Mouse (Mus musculus) cerebellum, adult 11 months (tissue): ENCODE data around the gene Ints1.
A peak's percentile ranks its signal among the peaks of the same experiment; 100 is the strongest.
"Not testable (repeated sequence)": the region's sequence is repeated elsewhere in the genome, so short reads cannot be mapped to it uniquely, and the experiment has no call there.

Source experiments
- DNase-seq: peaks from one replicate; pipeline ENCODE4 v3.0.0; 2022

Gene Ints1

DNA sequence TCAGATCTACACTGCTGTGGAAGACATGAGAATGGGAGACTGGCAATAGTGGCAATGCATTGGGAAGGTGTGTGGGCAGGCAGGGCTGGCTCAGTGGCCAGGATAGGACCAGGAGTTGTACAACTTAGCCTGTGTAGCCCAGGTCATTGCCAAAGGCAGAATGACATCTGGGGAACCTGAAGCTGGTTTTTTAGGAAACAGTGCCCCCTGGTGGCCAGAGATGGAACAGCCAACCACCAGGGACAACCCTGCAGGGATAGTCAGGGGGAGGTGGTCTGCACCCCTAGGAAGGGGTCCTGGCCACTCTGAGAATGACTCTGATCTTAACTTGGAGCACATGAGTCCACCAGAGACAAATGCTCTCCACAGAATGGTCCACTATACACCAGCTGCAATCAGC lies 24.9 kb downstream of the Ints1 start:
- DNase-seq: peak; percentile 53

DNA sequence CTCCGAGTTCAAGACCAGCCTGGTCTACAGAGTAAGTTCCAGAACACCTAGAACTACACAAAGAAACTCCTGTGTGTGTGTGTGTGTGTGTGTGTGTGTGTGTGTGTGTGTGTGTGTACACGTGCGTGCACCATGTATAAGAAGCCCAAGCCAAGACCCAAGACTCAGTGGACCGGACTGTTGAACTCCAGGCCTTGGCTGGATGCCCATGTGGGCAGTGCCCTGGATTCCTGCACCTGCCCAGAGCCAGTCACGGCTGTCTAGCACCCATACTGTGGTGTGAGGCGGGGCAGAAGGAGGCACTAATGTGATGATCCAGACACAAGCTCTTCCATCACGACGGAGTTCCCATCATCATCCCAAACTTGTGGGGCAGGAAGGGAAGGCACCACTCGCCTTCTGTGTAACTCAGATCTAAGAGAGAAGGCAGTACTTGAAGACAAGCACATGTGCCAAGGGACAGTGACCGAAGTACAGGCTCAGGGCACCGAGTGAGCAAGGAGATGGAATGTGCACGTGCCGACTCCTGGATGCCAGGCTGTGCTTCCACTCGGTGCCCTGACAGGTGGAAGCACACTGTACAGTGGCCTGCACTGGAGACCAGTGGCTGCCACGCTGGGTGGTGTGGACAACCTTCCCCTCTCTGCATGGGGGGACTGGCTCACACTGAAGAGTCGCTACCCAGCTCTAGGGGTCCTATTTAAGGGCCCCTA lies 25.9 kb downstream of the Ints1 start:
- DNase-seq: no peak

DNA sequence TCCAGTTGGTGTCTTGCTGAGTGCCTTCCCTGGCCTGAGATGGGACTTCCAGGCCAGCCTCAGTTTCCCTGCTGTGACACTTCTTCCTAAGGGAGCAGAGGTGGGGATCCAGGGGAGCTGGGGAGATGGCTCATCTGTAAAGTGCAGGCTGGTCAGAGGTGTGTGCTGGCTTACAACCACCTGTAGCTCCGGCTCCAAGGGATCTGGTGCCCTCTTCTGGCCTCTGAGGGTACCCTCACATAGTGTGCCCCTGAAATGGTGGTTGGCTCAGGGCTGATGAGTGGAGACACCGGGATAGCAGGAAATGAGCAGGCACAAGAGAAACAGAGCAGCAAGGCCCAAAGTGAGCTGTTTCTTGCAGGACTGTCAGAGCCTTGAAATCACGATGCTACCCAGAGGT lies 29.7 kb downstream of the Ints1 start:
- peak; percentile 35 for DNase-seq

DNA sequence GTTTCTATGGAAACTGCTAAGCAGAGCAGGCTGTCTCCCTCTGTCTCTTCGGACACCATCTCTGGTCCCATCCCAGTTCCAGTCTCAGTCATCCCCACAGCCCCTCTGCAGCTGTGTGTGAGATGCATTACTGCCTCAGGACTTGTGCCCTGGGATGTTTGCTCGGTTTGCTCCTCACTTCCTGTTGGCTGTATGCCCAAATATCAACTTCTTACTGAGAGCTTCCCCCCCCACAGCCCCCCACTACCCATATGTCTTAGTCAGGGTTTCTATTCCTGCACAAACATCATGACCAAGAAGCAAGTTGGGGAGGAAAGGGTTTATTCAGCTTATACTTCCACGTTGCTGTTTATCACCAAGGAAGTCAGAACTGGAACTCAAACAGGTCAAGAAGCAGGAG lies 32.8 kb downstream of the Ints1 start:
- DNase-seq: not testable (repeated sequence)

DNA sequence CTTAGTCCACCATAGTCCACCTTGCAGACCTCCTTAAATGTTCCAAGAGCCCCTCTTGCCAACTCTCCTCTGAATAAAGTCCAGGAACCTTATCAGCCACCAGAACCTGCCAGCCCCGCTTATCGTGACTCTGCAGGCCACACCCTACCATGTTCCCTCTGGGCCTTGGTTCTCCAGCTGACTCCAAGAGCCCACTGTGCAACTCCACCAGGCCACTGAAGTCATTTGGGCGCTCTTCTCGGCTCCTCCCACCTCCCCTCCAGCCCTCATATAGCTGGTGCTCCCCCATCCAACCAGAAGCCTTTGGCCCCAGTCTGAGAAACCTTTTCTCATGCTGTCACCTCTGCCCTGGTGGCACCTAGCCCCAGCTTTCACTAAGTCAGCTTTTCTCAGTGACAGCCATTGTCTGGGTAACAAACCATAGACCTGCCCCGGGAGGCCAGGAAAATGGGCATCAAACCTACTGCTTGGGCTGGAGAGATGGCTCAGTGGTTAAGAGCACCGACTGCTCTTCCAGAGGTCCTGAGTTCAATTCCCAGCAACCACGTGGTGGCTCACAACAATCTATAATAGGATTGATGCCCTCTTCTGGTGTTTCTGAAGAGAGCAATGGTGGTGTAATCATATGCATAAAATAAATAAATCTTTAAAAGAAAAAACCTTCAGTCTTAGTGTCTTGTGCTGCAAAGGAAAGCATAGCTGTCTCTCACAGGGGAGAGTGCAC lies 36.7 kb downstream of the Ints1 start:
- no peak for DNase-seq

DNA sequence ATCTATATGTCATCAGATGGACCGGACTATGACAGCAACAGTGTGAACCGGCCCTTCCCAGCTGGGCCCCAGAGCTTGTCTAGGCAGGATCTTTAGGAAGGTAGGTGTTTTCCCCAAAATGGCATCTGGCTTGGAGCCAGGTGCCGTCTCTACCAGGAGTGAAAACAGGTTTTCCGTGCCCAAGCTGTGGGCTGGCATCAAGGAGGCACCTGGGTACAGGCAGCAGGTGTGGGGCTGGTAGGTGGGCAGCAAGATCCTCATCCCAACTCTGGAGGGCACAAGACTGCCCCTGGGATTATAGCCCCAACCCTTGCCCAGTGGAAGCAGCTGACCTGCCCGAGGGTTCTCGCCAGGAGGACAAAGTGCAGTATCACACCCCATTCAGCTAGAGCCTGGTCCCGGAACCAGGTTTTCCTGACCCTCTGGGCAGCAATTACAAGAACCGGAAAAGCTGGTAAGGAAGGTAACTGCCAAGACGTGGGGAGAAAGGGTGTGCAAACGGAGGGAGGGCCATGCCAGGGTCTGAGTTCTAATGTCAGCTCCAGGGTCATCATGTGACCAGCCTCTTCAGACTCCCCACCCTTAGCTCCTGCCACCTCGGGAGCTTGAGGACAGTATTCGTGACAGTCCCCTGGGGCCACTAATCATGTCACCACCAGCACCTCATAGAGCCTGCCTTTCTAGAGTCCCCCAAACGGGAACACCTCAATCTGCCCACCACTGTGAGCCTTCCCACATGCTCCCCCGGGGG lies 37.5 kb downstream of the Ints1 start:
- DNase-seq: no peak

DNA sequence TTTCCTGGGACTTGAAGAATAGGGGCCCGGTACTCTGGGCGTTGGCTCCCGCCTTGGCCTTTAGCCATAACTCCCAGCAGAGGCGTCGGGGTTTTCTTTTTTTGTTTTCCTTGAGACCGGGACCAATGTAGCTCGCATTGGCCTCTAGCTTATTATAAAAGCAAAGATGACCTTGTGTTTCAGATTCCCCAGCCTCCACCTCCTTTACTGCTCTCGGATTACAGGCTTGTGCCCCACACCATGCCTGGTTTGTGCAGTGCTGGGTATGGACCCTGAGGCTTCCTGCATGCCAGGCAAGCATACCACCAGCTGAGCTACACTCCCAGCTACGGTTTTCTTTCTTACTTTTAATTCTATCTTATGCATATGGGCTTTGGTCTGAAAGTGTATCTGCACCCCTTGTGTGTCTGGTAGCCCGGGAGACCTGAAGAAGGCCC lies 39.0 kb downstream of the Ints1 start:
- DNase-seq: no peak

DNA sequence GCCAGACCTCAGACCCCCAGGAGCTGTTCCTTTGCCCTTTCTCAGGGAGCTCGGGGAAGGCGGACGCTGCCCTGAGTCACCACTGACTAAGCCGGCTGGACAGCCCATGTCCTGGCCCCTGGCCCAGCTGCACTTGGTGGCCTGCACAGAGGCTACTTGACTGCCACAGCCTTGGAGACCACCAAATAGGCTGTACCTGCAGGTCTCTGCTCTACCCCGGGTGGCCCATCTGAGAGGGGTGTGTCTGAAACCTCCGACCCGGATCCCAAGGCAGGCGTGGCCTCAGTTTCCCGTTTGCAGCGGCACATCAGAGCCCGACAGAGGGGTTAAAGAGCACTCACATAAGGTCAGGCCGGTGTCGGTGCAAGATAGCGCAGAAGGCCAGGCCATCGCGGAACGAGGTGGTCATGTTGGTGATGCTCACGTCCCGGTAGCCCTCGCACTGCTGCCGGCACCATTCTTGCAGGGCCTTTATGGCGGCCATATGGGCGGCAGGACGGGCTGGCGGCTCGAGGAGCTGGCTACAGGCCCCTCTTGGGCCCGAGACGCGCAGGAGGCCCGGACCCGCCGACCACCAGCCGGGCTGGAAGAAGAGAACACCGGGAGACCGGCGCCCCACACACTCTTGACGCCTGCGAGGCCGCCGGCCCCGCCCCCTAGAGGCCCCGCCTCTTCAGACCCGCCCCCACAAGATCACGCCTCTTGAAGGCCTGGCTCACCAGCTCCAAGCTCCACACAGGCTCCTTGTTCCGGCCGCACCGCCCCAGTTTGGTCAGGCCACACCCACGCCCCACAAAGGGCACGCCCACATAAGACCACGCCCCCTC lies 39.6 kb downstream of the Ints1 start, which contains the start of gene Micall2:
TSS of gene Micall2 (minus strand) at position 660 of the 827 bp plus-strand sequence.
- DNase-seq: peak; percentile 63

DNA sequence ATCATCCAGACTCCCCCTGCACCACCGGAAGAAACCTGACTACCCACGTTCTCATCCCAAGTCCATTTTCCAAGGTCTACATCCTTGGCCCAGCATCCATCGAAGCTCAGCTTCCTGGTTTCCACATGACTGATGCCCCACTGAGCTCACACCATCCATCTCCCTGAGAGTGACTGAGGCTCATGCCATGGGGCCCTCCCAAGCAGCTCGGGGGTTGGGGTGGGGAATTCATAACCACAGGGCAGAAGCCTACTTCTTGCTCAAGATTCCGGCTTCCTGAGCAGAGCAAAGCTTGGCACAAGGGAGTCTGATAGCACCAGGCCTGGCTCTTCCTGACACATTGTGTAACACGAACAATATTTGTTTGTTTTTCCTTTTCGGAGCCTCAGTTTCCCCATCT lies 40.7 kb downstream of the Ints1 start:
- DNase-seq: no peak

DNA sequence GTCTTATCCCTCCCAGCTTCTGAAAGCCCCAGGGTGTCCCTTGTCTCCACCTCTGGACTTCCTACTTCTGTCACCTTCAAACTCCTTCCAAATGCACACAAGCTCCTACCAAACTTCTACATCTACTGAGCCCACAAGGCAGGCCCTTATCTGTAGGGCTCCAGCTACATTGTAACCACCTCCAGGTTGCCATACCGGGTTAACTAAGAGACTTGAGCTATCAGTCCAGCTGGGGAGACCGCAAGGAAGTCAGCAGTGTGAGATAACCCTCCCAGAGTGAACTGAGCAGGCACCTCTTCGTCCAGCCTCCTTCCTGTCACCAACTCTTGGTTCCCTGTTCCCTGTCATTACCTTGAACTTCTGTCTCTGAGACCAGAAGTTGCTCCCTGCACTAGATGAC lies 41.5 kb downstream of the Ints1 start:
- no peak for DNase-seq

DNA sequence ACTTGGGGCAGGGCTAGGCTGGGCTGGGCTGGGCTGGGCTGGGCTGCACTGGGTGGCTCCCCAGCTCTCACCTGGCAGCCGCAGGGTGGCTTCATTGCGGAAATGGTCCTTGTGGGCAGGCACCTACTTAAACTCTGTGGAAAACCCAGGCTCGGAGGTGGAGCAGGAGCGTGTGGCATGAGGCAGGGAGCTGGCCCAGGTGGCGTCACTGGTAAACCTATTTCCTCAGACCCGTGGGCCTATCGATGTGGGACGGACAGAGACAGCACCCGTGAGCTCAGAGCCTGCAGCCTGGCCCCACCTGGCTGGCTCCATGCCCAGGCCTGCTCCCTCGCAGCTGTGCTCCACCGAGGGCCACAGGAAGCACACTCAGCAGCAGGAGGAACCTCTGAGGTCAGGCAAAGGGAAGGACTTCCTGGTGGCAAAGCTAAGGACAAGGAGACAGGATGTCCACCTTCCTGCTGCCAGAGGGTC lies 42.8 kb downstream of the Ints1 start:
- DNase-seq: no peak

DNA sequence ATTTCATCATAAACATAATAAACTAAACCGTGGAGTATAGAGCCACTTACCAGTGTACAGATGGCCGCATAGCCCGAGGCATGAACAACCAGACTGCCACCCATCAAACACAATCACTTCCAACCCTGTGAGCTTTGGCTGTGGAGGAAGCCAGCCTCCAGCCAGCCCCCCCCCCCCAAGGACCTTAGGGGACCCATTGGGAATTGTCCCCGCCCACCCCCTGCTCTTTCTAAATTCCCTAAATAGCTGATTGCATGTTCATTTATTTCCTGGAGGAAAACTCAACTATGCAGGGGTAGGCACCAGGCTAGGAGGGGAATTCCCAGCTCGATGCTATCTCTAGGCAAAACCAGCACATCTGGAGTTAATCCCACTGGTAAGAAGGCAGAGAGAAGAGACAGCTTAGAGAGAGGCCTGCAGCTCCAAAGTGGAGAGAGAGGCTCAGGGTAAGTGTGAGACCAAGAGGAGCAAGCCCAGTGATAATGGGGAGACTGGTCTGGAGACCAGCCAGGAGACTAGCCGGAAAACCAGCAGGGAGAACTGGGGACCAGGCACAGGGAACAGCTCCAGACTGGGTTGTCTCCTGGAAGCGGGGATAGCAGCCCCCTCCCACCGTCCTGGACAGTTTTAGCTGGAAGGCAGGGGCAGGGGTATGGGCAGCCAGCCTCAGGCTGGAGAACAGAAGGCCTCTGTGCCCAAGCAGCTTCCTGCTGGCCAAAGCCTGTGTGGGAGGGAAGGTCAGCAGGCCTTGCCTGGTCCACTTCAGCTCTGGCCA lies 44.6 kb downstream of the Ints1 start:
- no peak for DNase-seq

DNA sequence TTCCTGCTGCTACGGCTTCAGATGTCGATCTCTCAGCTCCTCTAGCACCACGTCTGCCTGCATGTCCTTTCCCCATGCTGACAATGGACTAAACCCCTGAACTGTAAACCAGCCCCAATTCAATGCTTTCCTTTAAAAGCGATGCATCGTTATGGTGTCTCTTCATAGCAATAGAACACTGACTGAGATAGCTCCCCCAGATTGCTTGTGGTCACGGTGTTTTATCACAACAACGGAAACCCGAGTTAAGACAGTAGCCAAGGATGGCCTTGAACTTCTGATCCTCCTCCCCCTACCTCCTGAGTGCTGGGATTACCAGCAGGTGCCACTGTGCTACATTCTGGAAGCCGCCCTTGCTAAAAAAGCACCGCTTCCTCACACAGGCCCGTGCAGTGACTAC lies 48.2 kb downstream of the Ints1 start:
- DNase-seq: no peak

DNA sequence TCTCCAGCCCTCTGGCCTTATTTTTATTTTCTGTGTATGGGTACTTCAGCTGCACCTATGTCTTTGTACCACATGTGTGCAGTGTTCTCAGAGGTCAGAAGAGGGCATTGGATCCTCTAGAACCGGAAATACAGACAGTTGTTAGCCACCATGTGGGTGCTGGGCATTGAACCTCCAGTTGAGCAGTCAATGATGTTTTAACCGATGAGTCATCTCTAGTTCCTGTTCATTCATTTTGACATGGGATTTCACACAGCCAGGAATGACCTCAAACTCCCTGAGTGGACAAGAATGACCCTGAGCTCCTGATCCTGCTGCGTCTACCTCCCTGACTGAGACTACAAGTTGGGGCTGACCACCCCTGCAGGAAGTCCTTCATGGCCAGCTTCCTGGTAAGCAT lies 49.3 kb downstream of the Ints1 start:
- no peak for DNase-seq

DNA sequence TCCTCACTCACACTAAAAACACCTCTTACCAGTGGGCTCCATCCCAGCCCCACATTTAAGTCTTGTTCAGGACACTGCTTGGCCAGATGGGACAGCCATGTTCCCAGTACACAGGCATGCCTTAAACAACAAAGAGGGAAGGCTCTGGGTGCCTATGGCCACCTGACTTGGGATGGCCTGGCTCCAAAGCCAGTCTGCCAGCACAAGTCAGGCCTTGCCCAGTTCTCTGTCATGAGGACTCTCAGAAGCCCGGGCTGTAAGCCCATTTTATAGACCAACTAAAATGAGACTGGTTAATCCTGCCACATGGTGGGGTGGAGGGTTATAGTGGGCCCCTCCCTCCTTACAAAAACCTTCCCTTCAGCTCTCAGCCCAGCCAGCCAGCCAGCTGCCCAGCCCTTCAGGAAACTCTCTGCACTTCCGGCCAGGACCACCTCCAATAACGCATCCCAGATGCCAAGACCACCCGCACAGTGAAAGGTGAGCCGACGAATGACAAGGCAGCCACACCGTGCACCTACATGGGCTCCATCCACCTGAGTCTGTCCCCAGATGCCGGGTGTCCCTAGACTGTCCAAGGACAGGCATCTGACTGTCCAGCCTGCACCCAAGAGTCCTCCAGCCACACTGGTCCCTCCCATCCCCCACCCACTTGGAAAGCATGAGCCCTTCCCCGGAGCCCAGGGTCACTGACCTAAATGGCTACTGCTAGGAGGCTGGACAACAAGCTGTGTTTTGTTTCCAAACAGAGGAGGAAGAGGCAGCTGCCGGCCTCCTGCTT lies 50.9 kb downstream of the Ints1 start:
- DNase-seq: no peak

DNA sequence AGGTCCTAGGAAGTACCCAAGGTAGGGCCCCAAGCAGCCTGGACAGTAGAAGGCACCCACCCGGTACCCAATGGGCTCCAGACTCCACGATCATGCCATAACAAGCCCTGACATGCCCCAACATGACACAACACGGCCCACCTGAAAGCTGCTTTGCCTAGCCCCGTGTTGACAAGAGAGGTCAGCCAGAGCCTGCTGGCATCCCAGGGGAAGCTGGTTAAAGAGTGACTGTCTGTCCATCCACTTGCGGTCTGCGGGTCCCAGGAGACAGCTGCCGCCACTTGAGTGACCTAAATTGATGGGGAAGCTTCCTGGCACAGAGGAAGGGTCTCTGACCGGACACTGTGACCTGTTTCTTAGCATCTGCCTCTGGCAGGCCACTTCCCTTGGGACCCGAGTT lies 52.4 kb downstream of the Ints1 start:
- no peak for DNase-seq

DNA sequence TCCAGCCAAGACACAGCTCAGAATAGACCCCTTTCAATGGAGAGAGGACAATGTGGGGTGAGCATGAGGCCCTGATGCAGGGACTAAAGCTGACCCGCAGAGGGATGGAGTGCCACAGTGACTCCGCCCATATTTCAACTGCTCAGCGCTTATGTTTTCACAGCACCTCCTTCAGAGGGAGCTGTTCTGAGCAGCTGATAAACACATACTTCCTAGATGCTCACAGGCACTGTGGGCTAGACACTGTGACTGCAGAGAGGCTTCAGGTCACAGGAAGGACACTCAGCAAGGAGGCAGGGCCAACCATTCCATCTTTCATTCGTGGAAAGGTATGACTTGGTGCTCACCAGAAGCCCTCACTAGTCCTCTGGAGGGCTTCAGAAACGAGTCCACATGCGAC lies 52.8 kb downstream of the Ints1 start:
- DNase-seq: no peak

DNA sequence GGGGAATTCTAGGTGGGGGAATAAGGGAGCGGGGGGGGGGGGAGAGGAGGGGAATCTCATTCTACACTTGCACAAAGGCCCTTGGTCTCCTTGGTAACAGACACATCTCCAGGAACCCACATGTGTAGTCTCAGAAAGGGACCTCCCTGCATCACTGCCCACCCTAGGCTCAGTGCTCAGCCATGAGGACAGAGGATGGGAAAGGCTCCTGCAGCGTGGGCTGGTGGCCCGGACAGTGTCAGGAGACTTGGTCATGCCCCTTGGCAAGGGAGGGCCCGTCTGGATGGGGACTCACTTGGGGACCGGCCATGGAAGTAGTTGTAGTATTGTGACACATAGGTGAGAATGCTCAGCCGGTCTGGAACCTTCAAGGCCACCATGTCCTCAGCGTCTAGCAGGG lies 56.5 kb downstream of the Ints1 start:
- DNase-seq: no peak

DNA sequence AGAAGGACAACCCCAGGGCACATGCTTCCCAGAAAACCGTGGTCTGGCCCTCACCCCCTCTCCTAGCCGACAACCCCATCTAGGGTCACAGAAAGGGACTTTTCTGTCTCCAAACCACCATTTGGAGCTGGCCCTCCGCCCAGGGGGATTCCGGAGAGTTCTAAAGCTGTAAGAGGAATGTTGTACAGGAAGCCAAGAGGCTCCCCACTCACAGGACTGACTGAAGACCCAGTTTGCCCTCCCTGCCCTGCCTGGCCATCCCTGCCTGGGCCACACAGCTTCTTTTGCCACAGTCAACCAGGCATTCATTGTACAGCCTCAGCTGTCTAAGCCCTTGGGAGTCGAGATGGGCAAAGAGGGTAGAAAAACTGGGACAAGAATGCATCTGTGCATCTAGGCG lies 56.9 kb downstream of the Ints1 start:
- DNase-seq: no peak

DNA sequence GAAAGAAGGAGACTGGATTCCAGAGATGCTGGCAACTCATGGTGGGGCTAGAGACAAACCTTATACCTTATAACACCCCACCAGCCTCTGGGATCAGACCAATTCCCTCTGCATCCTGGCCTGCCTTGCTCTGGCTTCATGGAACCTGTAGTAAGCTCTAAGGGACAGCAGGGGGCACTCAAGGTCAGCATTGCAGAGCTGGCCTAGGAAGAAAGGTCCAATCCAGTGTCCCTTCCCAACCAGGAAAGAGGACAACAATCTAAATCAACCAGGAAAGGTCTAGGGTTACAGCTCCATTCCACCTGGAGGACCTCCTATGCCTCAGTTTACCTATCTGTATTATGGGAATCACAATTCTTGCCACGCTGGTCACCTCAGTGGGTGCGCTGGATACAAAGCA lies 57.8 kb downstream of the Ints1 start:
- DNase-seq: peak; percentile 45

DNA sequence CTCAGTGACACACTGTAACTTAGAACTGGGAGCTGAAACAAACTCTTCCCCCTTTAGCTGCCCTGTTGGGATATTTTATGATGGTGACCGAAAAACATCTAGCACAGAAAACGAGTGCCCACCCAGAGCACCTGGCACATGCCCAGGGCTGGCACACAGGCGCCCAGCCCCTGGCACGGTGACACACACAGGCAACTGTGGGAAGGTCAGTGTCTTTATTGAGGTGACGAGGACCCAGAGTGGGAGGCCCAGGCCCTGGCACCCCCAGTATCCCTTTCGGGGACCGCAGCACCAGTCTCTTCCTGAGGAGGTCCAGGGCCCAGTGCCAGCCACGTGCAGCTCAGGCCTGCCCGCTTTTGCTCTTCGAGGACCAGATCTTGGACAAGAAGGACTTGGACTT lies 69.0 kb downstream of the Ints1 start:
- DNase-seq: no peak
